Comparison of ENCODE assay signal across 9 mouse cellular contexts in genomic region chr5:114785196-114785595, GRCm38 (mm10). TPM values are rescaled to one million over a fixed set of nuclear protein-coding genes. Genes with fewer than 3 reads are reported as not detected.
DNase-seq lines count a peak whose midpoint lies in the region; ATAC-seq and TF ChIP-seq lines count a peak whose summit lies in the region.
"Had no signal": no experiment of that assay in that cellular context is flagged by ENCODE, and none has a peak within 500 bp of the region (broad histone marks: within the 10 kb centered on the region; RNA-seq: fewer than 3 reads in every experiment).

No protein-coding gene starts in this region.

- H3K4me1 ChIP-seq in heart, adult 2 months (ENCODE audit: control insufficient read depth, insufficient read depth, low read length): peaks cover 8% of the 10 kb centered on the region
- H3K4me1 ChIP-seq in G1E (ENCODE audit: insufficient read depth, low read depth, low read length): peaks cover 84% of the 10 kb centered on the region
- peaks cover 13% of the 10 kb centered on the region; the same call in 1 of the 2 replicates for H3K4me1 ChIP-seq in embryonic facial prominence, embryonic 10.5 days

- no peak for TF ChIP-seq CTCF in heart, adult 2 months (IDR thresholded peaks at IDR 0.05)
- no peak for TF ChIP-seq CTCF in layer of hippocampus, adult 2 months (conservative IDR thresholded peaks at IDR 0.05)
- TF ChIP-seq CTCF in G1E (IDR thresholded peaks at IDR 0.05; ENCODE audit: low read depth, low read length): no peak

- no peak for ATAC-seq in G1E (ENCODE audit: extremely low read depth, insufficient number of reproducible peaks, low FRiP score, poor library complexity, severe bottlenecking)

- TF ChIP-seq POLR2A in heart, adult 2 months (IDR thresholded peaks at IDR 0.05; ENCODE audit: insufficient read depth, low read depth, low read length): no peak

- TF ChIP-seq EP300 in heart, adult 2 months (IDR thresholded peaks at IDR 0.05; ENCODE audit: insufficient read depth, low read depth, low read length): no peak

- no peaks in the 10 kb centered on the region for H3K9me3 ChIP-seq in G1E (replicated peaks)
- H3K9me3 ChIP-seq in embryonic facial prominence, embryonic 10.5 days: no peaks in the 10 kb centered on the region

- peak overlapping the region; percentile 89 for H3K27ac ChIP-seq in heart, adult 2 months
- H3K27ac ChIP-seq in layer of hippocampus, adult 2 months: peak overlapping the region; percentile 51; the same call in 1 of the 2 replicates
- H3K27ac ChIP-seq in embryonic facial prominence, embryonic 10.5 days (replicated peaks): peak overlapping the region; percentile 51; the same call in 1 of the 2 replicates

- peaks cover 5% of the 10 kb centered on the region for H3K79me2 ChIP-seq in heart, adult 2 months (replicated peaks; ENCODE audit: control insufficient read depth, insufficient read depth, low read length)

- intact Hi-C loops in heart, adult 2 months (cut with DNase I): no loop called here

- no peaks in the 10 kb centered on the region for H3K36me3 ChIP-seq in heart, adult 2 months (ENCODE audit: control insufficient read depth, insufficient read depth, low read length)
- peaks cover 88% of the 10 kb centered on the region for H3K36me3 ChIP-seq in G1E (replicated peaks)
- peaks cover 47% of the 10 kb centered on the region for H3K36me3 ChIP-seq in embryonic facial prominence, embryonic 10.5 days (replicated peaks)

- H3K27me3 ChIP-seq in heart, adult 2 months (ENCODE audit: control insufficient read depth, insufficient read depth, low read length): no peaks in the 10 kb centered on the region
- H3K27me3 ChIP-seq in G1E (ENCODE audit: insufficient read depth, low read length): no peaks in the 10 kb centered on the region
- no peaks in the 10 kb centered on the region for H3K27me3 ChIP-seq in embryonic facial prominence, embryonic 10.5 days (replicated peaks; ENCODE audit: low read depth, poor library complexity, severe bottlenecking)

- peak overlapping the region; percentile 30 for H3K9ac ChIP-seq in heart, adult 2 months (ENCODE audit: low read depth, low read length)

- no peak overlapping the region for H3K4me3 ChIP-seq in heart, adult 2 months
- no peak overlapping the region for H3K4me3 ChIP-seq in layer of hippocampus, adult 2 months
- H3K4me3 ChIP-seq in G1E (ENCODE audit: low read depth, low read length): peak overlapping the region; percentile 67
- no peak overlapping the region for H3K4me3 ChIP-seq in embryonic facial prominence, embryonic 10.5 days

- 56% methylated on average over 5 of the region's 5 CpGs for WGBS in heart, adult 2 months
- 80% methylated on average over 5 of the region's 5 CpGs for WGBS in embryonic facial prominence, embryonic 10.5 days

- no peak for DNase-seq in heart, adult 2 months
- no peak for DNase-seq in heart, postnatal 4 days
- DNase-seq in layer of hippocampus, adult 2 months (ENCODE audit: low spot score in 2 of 2): no peak
- no peak for DNase-seq in layer of hippocampus, adult 9-11 months
- no peak for DNase-seq in G1E (ENCODE audit: low spot score)
- no peak for DNase-seq in embryonic facial prominence, embryonic 10.5 days (ENCODE audit: low spot score)
- DNase-seq in left cerebral cortex, adult 11 months (ENCODE audit: low spot score): no peak
- DNase-seq in layer of hippocampus, adult 18-20 months (ENCODE audit: low spot score in 2 of 2): no peak
- DNase-seq: thymus, adult 18-20 months had no signal

RNA-seq across cellular contexts. Expression of gene Git2, which starts 9.9 kb away (rescaled TPM):
- 10 to 100 TPM; 27.6 to 28.7 TPM for total RNA-seq in heart, adult 2 months (2021)
- polyA plus RNA-seq in heart, adult 2 months (2012; rRNA removed): 32.6 and 35.3 TPM in 2 replicates
- total RNA-seq in heart, postnatal 4 days (2021): 10 to 100 TPM; 38.8 to 49.5 TPM
- total RNA-seq in layer of hippocampus, adult 2 months (2021): 10 to 100 TPM; 45.7 to 47.5 TPM
- total RNA-seq in G1E (2014; fragmentation: Nextera tagmentation) (213 and 227 TPM in 2 replicates), G1E (2017) (101 and 104 TPM in 2 replicates)
- polyA plus RNA-seq in G1E (2012): 201 and 245 TPM in 2 replicates
- 36.7 and 38.1 TPM in 2 replicates for polyA plus RNA-seq in embryonic facial prominence, embryonic 10.5 days (2016; fragmentation: Nextera tagmentation; extraction: Ambion mirVana)
- total RNA-seq in layer of hippocampus, adult 18-20 months (2021): 10 to 100 TPM; 44.5 to 45.6 TPM

RNA-seq across cellular contexts. Expression of gene Ankrd13a, which starts 10.7 kb away (rescaled TPM):
- 10 to 100 TPM; 31.4 to 32.9 TPM for total RNA-seq in heart, adult 2 months (2021)
- polyA plus RNA-seq in heart, adult 2 months (2012; rRNA removed): 21.3 and 32.2 TPM in 2 replicates
- 10 to 100 TPM; 60.6 to 60.8 TPM for total RNA-seq in heart, postnatal 4 days (2021)
- total RNA-seq in layer of hippocampus, adult 2 months (2021): 10 to 100 TPM; 39.6 to 48.8 TPM
- total RNA-seq in G1E (2014; fragmentation: Nextera tagmentation) (779 and 780 TPM in 2 replicates), G1E (2017) (554 and 576 TPM in 2 replicates)
- 737 and 869 TPM in 2 replicates for polyA plus RNA-seq in G1E (2012)
- 44.4 and 48.1 TPM in 2 replicates for polyA plus RNA-seq in embryonic facial prominence, embryonic 10.5 days (2016; fragmentation: Nextera tagmentation; extraction: Ambion mirVana)
- 10 to 100 TPM; 44.5 to 48.1 TPM for total RNA-seq in layer of hippocampus, adult 18-20 months (2021)

RNA-seq across cellular contexts. Expression of gene 1500011B03Rik, which starts 38.1 kb away (rescaled TPM):
- 1 to 10 TPM; 3.2 to 4.9 TPM for total RNA-seq in heart, adult 2 months (2021)
- polyA plus RNA-seq in heart, adult 2 months (2012; rRNA removed): 4.3 and 7.4 TPM in 2 replicates
- 10 to 100 TPM; 15.9 to 17.6 TPM for total RNA-seq in heart, postnatal 4 days (2021)
- 100 to 1,000 TPM; 136 to 154 TPM for total RNA-seq in layer of hippocampus, adult 2 months (2021)
- total RNA-seq in G1E (2014; fragmentation: Nextera tagmentation) (10.8 and 12.0 TPM in 2 replicates), G1E (2017) (1.9 and 2.0 TPM in 2 replicates)
- polyA plus RNA-seq in G1E (2012): 0.45 and 0.94 TPM in 2 replicates
- 108 TPM in 2 replicates for polyA plus RNA-seq in embryonic facial prominence, embryonic 10.5 days (2016; fragmentation: Nextera tagmentation; extraction: Ambion mirVana)
- total RNA-seq in layer of hippocampus, adult 18-20 months (2021): 100 to 1,000 TPM; 162 to 169 TPM

Comparison
In these comparisons a context has a peak if more than half of its experiments do, and no peak if none do; other contexts are left out.
1. RNA of gene Ankrd13a, which starts 10.7 kb away (total RNA-seq): 554 to 780 TPM in G1E; 60.6 to 60.8 TPM in heart, postnatal 4 days, 39.6 to 48.8 TPM in layer of hippocampus, adult 2 months, 44.5 to 48.1 TPM in layer of hippocampus, adult 18-20 months and 31.4 to 32.9 TPM in heart, adult 2 months; every median in the first group is over 4 times any median in the second.
2. RNA of gene 1500011B03Rik, which starts 38.1 kb away (total RNA-seq): 162 to 169 TPM in layer of hippocampus, adult 18-20 months and 136 to 154 TPM in layer of hippocampus, adult 2 months; 15.9 to 17.6 TPM in heart, postnatal 4 days, 1.9 to 12.0 TPM in G1E and 3.2 to 4.9 TPM in heart, adult 2 months; every median in the first group is over 4 times any median in the second.
3. Peak in every context shown above with its lines, with median percentiles within 50 percentile points of each other: H3K27ac ChIP-seq.